Mouse (Mus musculus) ES-Bruce4 (cell line): Measurements from ENCODE around the gene Lmod1.

ENCODE experiments used
- CTCF ChIP-seq: IDR thresholded peaks from one replicate; pipeline ENCODE4 v1.8.1; 2011; ENCODE audit warnings: low read depth, low read length
- EP300 ChIP-seq: IDR thresholded peaks from 2 replicates; pipeline ENCODE4 v1.6.1; 2011; ENCODE audit warnings: low read depth, low read length; ENCODE audit not compliant: insufficient read depth

GRCm38 (mm10) chr1:135283287-135283825, 41.3 kb upstream of the Lmod1 start:
- TF ChIP-seq CTCF: no peak
- no peak for TF ChIP-seq EP300
